Mouse (Mus musculus): ENCODE measurements around the gene Kif1c.
A peak's percentile ranks its signal among the peaks of the same experiment; 100 is the strongest.

Gene Kif1c

GRCm38 (mm10) chr11:70699722-70700556, at the start of gene Kif1c, which contains the start of gene Inca1:
Gene Kif1c, plus strand, starts transcription at chr11:70700548.
Gene Inca1, minus strand, starts transcription at chr11:70700155.
- DNase-seq = peak; percentile 94 to 99

GRCm38 (mm10) chr11:70651391-70651790, 49.0 kb upstream of the Kif1c start:
- DNase-seq = peak in 1 of 2 experiments; percentile 8

GRCm38 (mm10) chr11:70652029-70652883, 48.1 kb upstream of the Kif1c start:
- peak in 1 of 2 experiments; percentile 10 for DNase-seq

DNA sequence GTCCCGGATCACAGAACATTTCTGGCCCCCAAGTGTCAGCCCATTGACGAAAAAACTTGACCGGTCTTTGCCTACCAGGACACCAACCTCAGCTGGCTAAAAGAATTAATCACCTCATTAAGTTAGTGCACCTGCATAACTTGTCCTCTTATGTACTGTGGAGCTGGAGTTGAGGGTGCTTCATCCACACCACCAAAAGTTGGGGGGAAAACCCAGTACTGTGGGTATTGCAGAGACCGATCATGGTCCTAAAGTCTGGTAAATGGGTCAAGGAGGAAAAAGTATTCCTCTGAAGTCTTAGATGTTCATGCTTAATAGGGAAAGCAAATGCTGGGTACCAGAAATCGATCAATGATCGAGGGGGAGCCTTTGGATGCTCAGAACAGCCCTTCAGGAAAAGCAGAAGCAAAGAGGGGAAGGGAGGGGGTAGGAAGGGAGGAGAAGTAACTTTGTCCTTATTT, 47.4 kb upstream of the Kif1c start:
- no peak for DNase-seq

DNA sequence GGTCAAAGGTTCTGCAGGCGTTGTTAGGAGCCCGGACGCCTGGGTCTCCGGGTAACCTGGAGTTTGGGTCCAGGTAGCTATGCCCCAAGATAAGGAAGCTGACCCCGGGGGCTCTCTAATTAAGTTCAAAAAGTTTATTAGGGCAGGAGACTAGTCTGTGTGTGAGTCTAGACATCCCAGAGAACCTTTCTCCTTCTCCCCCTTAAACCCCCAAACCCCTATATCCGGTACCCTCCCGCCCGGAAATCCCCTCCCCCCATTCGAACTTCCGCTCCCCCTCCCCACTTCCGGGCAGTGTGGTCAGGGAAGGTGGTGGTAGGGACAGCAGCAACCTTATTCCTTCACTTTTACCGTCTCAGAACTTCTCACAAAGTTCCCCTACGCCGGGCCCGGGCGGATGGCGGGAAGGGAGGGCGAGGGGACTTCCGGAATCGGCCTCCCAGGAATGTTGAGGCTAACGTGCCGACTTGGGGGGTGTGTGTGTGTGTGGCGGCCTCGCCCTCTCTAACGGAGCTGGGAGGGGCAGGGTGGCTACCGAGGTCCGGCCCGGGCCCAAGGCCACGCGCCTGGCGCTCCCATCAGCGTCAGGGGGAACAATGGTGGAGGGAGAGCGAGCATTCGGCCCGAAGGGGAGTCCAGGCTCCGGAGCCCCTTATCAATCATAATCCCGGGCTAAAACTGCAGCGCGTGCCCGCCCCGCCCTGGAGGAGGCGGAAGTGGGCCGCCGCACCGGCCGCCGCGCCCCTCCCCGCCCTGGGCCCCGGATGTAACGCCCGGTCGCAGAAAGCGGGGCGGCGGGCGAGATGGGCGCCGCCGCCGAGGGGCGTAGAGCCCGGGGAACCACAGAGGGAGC, 46.8 kb upstream of the Kif1c start:
- DNase-seq = peak; percentile 63 to 80

GRCm38 (mm10) chr11:70654198-70654922, 46.0 kb upstream of the Kif1c start, which contains the start of gene Pfn1:
Gene Pfn1, minus strand, starts transcription at chr11:70654644.
- peak; percentile 78 to 82 for DNase-seq

GRCm38 (mm10) chr11:70654923-70655570, 45.3 kb upstream of the Kif1c start:
- DNase-seq = peak; percentile 81 to 86

- peak; percentile 18 to 49 for DNase-seq
These were observed 44.5 kb upstream of the Kif1c start for GRCm38 (mm10) chr11:70655571-70656455.

GRCm38 (mm10) chr11:70656456-70656927, 43.9 kb upstream of the Kif1c start:
- peak in 1 of 2 experiments; percentile 47 for DNase-seq

GRCm38 (mm10) chr11:70656964-70657363, 43.4 kb upstream of the Kif1c start, which contains the start of gene Eno3:
Gene Eno3, plus strand, starts transcription at chr11:70657202.
- peak in 1 of 2 experiments; percentile 24 for DNase-seq

DNA sequence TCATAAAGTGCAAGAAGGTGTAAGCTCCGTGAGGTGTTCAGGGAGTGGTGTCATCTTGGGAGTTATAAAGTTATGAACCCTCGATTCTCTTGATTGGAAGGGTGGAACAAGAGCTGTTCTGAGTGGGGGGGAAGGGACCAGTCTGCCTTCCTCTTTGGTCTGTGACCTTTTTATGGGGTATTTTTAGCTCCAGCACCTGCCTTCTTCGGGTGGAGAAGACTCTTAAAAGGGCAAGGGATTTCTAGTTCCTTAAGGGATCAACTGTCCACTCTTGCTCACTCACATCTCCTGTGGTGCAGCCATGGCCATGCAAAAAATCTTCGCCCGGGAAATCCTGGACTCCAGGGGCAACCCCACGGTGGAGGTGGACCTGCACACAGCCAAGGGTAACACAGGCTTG, 42.8 kb upstream of the Kif1c start:
- peak in 1 of 2 experiments; percentile 3 for DNase-seq

- DNase-seq = no peak
These were observed 42.4 kb upstream of the Kif1c start for GRCm38 (mm10) chr11:70657991-70658390.

DNA sequence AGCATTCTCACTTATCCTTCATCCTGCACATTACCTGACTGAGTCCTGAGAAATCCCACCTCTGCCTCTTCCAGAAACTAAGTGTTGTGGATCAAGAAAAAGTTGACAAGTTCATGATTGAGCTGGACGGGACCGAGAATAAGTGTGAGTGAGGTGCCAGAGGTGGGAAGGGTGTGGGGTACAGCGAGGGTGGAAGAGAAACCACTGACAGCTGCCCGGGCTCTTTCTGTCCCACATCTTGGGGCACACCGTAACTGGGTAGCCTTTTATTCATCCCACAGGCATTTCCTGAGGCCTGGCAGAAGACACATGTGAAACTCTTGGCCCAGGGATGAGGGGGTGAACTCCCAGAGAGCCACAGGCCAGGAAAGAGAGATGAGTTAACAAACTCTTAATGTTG, 41.8 kb upstream of the Kif1c start:
- DNase-seq = no peak

- no peak for DNase-seq
These were observed 41.4 kb upstream of the Kif1c start for GRCm38 (mm10) chr11:70658942-70659341.

GRCm38 (mm10) chr11:70660571-70660970, 39.8 kb upstream of the Kif1c start:
- DNase-seq = no peak

DNA sequence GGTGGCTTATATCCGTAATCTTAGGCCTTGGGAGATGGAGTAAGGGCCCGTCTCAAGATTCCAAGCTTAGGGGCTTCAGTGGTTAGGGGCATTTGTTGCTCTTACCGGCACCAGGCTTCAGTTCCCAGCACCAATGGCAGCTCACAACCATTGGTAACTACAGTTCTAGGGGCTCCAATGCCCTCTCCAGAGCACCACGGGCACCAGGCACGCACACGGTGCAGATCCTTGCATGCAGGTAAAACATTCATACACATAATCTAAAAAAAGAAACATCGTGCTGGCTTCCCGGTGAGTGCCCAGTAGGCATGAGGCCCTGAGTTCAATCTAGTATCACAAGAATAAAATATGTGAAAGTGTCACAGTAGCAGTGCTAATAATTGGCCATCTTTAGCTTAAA, 37.2 kb upstream of the Kif1c start:
- no peak for DNase-seq

- no peak for DNase-seq
These were observed 36.4 kb upstream of the Kif1c start for GRCm38 (mm10) chr11:70663957-70664356.

DNA sequence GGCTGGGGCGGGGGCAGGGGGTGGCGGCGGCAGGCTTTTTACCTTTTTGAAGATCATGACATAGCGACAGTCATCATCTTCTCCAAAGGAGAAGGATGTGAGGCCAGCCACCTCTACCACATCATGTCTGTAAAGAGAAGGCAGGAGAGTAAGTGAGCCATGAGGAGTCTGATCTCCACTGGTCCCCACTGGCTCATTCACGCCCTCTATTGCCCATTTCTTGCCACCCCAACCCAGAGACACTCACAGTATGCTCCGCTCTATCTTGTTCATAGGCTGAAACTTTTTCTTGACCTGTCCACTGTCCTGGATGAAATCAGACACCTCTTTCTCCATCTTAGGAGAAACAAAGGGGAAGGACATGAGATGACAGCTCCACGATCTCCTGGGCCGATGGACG, 35.6 kb upstream of the Kif1c start:
- no peak for DNase-seq

GRCm38 (mm10) chr11:70666687-70667086, 33.7 kb upstream of the Kif1c start:
- DNase-seq = no peak
